Mouse (Mus musculus) embryonic facial prominence, embryonic 14.5 days (tissue): ENCODE data around the gene Spock2. TPM values are rescaled to one million over a fixed set of nuclear protein-coding genes. Genes with fewer than 3 reads are reported as not detected.

ENCODE experiments used
- microRNA-seq: library from miRNA; unstranded; fragments of <30 nt; microRNA quantifications from one replicate; pipeline ENCODE4, GENCODE M21; 2016; ENCODE audit warnings: borderline number of aligned reads
- polyA plus RNA-seq: library from polyadenylated mRNA; unstranded; fragments of >200 nt; fragmentation: Nextera tagmentation; extraction: Ambion mirVana; gene quantifications from 2 replicates; pipeline ENCODE4 v1.2.1, GENCODE M21; 2014

Gene Spock2
- polyA plus RNA-seq, 1 experiment from 2014 or later: 8.8 TPM

Small RNAs within 50 kb of the gene (microRNA-seq; reads per million reads assigned to microRNA genes)
- not detected for gene Mir6906

Other genes with a start within 250 kb of the Spock2 start
- 25.5 and 28.7 TPM in 2 replicates for gene Dnajb12, start 226.7 kb upstream of the Spock2 start, polyA plus RNA-seq
- gene Ddit4, start 154.4 kb upstream of the Spock2 start, polyA plus RNA-seq: 8.7 and 9.2 TPM in 2 replicates
- gene Ascc1, start 103.4 kb upstream of the Spock2 start, polyA plus RNA-seq: 36.5 and 37.8 TPM in 2 replicates
- 96.2 and 101 TPM in 2 replicates for gene Anapc16, start 103.1 kb upstream of the Spock2 start, polyA plus RNA-seq
- 1.3 TPM in 2 replicates for gene Chst3, start 113.0 kb downstream of the Spock2 start, polyA plus RNA-seq
- gene Psap, start 171.4 kb downstream of the Spock2 start, polyA plus RNA-seq: 124 and 134 TPM in 2 replicates
- 5.5 and 6.6 TPM in 2 replicates for gene Vsir, start 240.6 kb downstream of the Spock2 start, polyA plus RNA-seq